Mouse (Mus musculus): ENCODE results near the gene Gpt2. TPM values are rescaled to one million over a fixed set of nuclear protein-coding genes. Genes with fewer than 3 reads are reported as not detected.

The Gpt2 gene
- total RNA-seq, 2 experiments from 2014 or later = 61.8 to 80.8 TPM

- DNase-seq (ENCODE audit: extremely low spot score in 1 of 2, low spot score in 1 of 2) = peak; percentile 15 to 34
Observed at GRCm38 (mm10) chr8:85481900-85482299, 10.5 kb upstream of the Gpt2 start.

GRCm38 (mm10) chr8:85482427-85482826 lies 9.9 kb upstream of the Gpt2 start:
- DNase-seq (ENCODE audit: extremely low spot score in 1 of 2, low spot score in 1 of 2) = peak in 1 of 2 experiments; percentile 24

- no peak for DNase-seq (ENCODE audit: extremely low spot score in 1 of 2, low spot score in 1 of 2)
Observed at GRCm38 (mm10) chr8:85487906-85488620, 4.3 kb upstream of the Gpt2 start.

GRCm38 (mm10) chr8:85488631-85489030 lies 3.7 kb upstream of the Gpt2 start:
- DNase-seq (ENCODE audit: extremely low spot score in 1 of 2, low spot score in 1 of 2) = no peak

- no peak for DNase-seq (ENCODE audit: extremely low spot score in 1 of 2, low spot score in 1 of 2)
Observed at GRCm38 (mm10) chr8:85489546-85489945, 2.8 kb upstream of the Gpt2 start.

- peak in 1 of 2 experiments; percentile 56 for DNase-seq (ENCODE audit: extremely low spot score in 1 of 2, low spot score in 1 of 2)
Observed at GRCm38 (mm10) chr8:85492940-85493931, 860 bp downstream of the Gpt2 start.

- DNase-seq (ENCODE audit: extremely low spot score in 1 of 2, low spot score in 1 of 2) = no peak
Observed at GRCm38 (mm10) chr8:85496125-85496524, 3.7 kb downstream of the Gpt2 start.

- DNase-seq (ENCODE audit: extremely low spot score in 1 of 2, low spot score in 1 of 2) = no peak
Observed at GRCm38 (mm10) chr8:85496778-85497177, 4.4 kb downstream of the Gpt2 start.

GRCm38 (mm10) chr8:85498577-85498976 lies 6.2 kb downstream of the Gpt2 start:
- no peak for DNase-seq (ENCODE audit: extremely low spot score in 1 of 2, low spot score in 1 of 2)

- DNase-seq (ENCODE audit: extremely low spot score in 1 of 2, low spot score in 1 of 2) = no peak
Observed at GRCm38 (mm10) chr8:85500460-85500859, 8.1 kb downstream of the Gpt2 start.

- DNase-seq (ENCODE audit: extremely low spot score in 1 of 2, low spot score in 1 of 2) = no peak
Observed at GRCm38 (mm10) chr8:85500955-85501685, 8.7 kb downstream of the Gpt2 start.

- DNase-seq (ENCODE audit: extremely low spot score in 1 of 2, low spot score in 1 of 2) = no peak
Observed at GRCm38 (mm10) chr8:85502381-85502780, 10.0 kb downstream of the Gpt2 start.

- no peak for DNase-seq (ENCODE audit: extremely low spot score in 1 of 2, low spot score in 1 of 2)
Observed at GRCm38 (mm10) chr8:85503065-85503464, 10.7 kb downstream of the Gpt2 start.

GRCm38 (mm10) chr8:85504704-85505103 lies 12.3 kb downstream of the Gpt2 start:
- DNase-seq (ENCODE audit: extremely low spot score in 1 of 2, low spot score in 1 of 2) = no peak

GRCm38 (mm10) chr8:85506620-85507019 lies 14.2 kb downstream of the Gpt2 start:
- DNase-seq (ENCODE audit: extremely low spot score in 1 of 2, low spot score in 1 of 2) = no peak

GRCm38 (mm10) chr8:85508661-85509060 lies 16.3 kb downstream of the Gpt2 start:
- DNase-seq (ENCODE audit: extremely low spot score in 1 of 2, low spot score in 1 of 2) = no peak

GRCm38 (mm10) chr8:85512234-85512633 lies 19.9 kb downstream of the Gpt2 start:
- DNase-seq (ENCODE audit: extremely low spot score in 1 of 2, low spot score in 1 of 2) = no peak

- no peak for DNase-seq (ENCODE audit: extremely low spot score in 1 of 2, low spot score in 1 of 2)
Observed at GRCm38 (mm10) chr8:85513283-85513682, 20.9 kb downstream of the Gpt2 start.

GRCm38 (mm10) chr8:85515391-85515790 lies 23.0 kb downstream of the Gpt2 start:
- peak in 1 of 2 experiments; percentile 32 for DNase-seq (ENCODE audit: extremely low spot score in 1 of 2, low spot score in 1 of 2)

GRCm38 (mm10) chr8:85517336-85517735 lies 25.0 kb downstream of the Gpt2 start:
- no peak for DNase-seq (ENCODE audit: extremely low spot score in 1 of 2, low spot score in 1 of 2)

GRCm38 (mm10) chr8:85517956-85518355 lies 25.6 kb downstream of the Gpt2 start:
- DNase-seq (ENCODE audit: extremely low spot score in 1 of 2, low spot score in 1 of 2) = no peak

Measured in layer of hippocampus, postnatal 25 days (tissue).